ENCODE assay signal across 9 mouse cellular contexts in genomic region chr2:75224443-75224842, GRCm38 (mm10).
A peak's percentile ranks its signal among the peaks of the same experiment; 100 is the strongest.
DNase-seq lines count a peak whose midpoint lies in the region; ATAC-seq and TF ChIP-seq lines count a peak whose summit lies in the region.
"Had no signal": no experiment of that assay in that cellular context is flagged by ENCODE, and none has a peak within 500 bp of the region (broad histone marks: within the 10 kb centered on the region; RNA-seq: fewer than 3 reads in every experiment).

No protein-coding gene starts in this region.

- TF ChIP-seq POLR2A in limb, embryonic 14.5 days (IDR thresholded peaks at IDR 0.05; ENCODE audit: borderline replicate concordance, extremely low read depth, insufficient read depth, insufficient read length) = no peak

- WGBS in forebrain, embryonic 15.5 days = 35% methylated on average over 5 of the region's 5 CpGs
- 78% methylated on average over 5 of the region's 5 CpGs for WGBS in forebrain, embryonic 12.5 days
- 38% methylated on average over 5 of the region's 5 CpGs for WGBS in embryonic facial prominence, embryonic 13.5 days
- 43% methylated on average over 5 of the region's 5 CpGs for WGBS in limb, embryonic 14.5 days

- H3K9ac ChIP-seq in forebrain, embryonic 15.5 days (replicated peaks) = no peak overlapping the region
- H3K9ac ChIP-seq in forebrain, embryonic 12.5 days = no peak overlapping the region
- no peak overlapping the region for H3K9ac ChIP-seq in embryonic facial prominence, embryonic 13.5 days
- H3K9ac ChIP-seq in limb, embryonic 14.5 days (ENCODE audit: low read depth, low read length, severe bottlenecking) = no peak overlapping the region

- peak; percentile 82 for DNase-seq in 3T3-L1 (ENCODE audit: low read depth, low spot score)
- peak; percentile 73 to 80 for DNase-seq in heart, postnatal 14 days
- DNase-seq in limb, embryonic 14.5 days (ENCODE audit: low spot score) = peak; percentile 81
- no peak for DNase-seq in thymus, postnatal 25 days

- H3K4me3 ChIP-seq in forebrain, embryonic 15.5 days = no peak overlapping the region
- no peak overlapping the region for H3K4me3 ChIP-seq in forebrain, embryonic 12.5 days (replicated peaks)
- no peak overlapping the region for H3K4me3 ChIP-seq in embryonic facial prominence, embryonic 13.5 days
- no peak overlapping the region for H3K4me3 ChIP-seq in limb, embryonic 14.5 days (replicated peaks; ENCODE audit: low read length)

- intact Hi-C loops in heart, postnatal 14 days (cut with DNase I) = loop anchor here (5.0 kb wide), 1 partner anchor 72 kb away; no protein-coding TSS in a partner anchor

- H3K27me3 ChIP-seq in forebrain, embryonic 15.5 days = no peaks in the 10 kb centered on the region
- H3K27me3 ChIP-seq in forebrain, embryonic 12.5 days = no peaks in the 10 kb centered on the region
- no peaks in the 10 kb centered on the region for H3K27me3 ChIP-seq in embryonic facial prominence, embryonic 13.5 days
- no peaks in the 10 kb centered on the region for H3K27me3 ChIP-seq in limb, embryonic 14.5 days (ENCODE audit: control insufficient read depth, insufficient read depth, low read length)
- H3K27me3 ChIP-seq: CH12.LX had no signal

- H3K4me2 ChIP-seq in forebrain, embryonic 15.5 days (replicated peaks) = no peak overlapping the region
- H3K4me2 ChIP-seq in forebrain, embryonic 12.5 days = no peak overlapping the region
- no peak overlapping the region for H3K4me2 ChIP-seq in embryonic facial prominence, embryonic 13.5 days
- no peak overlapping the region for H3K4me2 ChIP-seq in limb, embryonic 14.5 days (replicated peaks; ENCODE audit: low read depth, low read length, severe bottlenecking)

- H3K27ac ChIP-seq in forebrain, embryonic 15.5 days (replicated peaks) = peak overlapping the region; percentile 40; the same call in 1 of the 2 replicates
- no peak overlapping the region for H3K27ac ChIP-seq in forebrain, embryonic 12.5 days
- H3K27ac ChIP-seq in embryonic facial prominence, embryonic 13.5 days = peak overlapping the region; percentile 66
- H3K27ac ChIP-seq in limb, embryonic 14.5 days (replicated peaks; ENCODE audit: low read depth, low read length) = no peak overlapping the region

- no peaks in the 10 kb centered on the region for H3K9me3 ChIP-seq in forebrain, embryonic 15.5 days
- no peaks in the 10 kb centered on the region for H3K9me3 ChIP-seq in forebrain, embryonic 12.5 days
- no peaks in the 10 kb centered on the region for H3K9me3 ChIP-seq in embryonic facial prominence, embryonic 13.5 days
- H3K9me3 ChIP-seq in limb, embryonic 14.5 days (ENCODE audit: control insufficient read depth, low read length) = no peaks in the 10 kb centered on the region

- H3K4me1 ChIP-seq in forebrain, embryonic 15.5 days = peaks cover 28% of the 10 kb centered on the region
- H3K4me1 ChIP-seq in forebrain, embryonic 12.5 days = peaks cover 11% of the 10 kb centered on the region
- H3K4me1 ChIP-seq in embryonic facial prominence, embryonic 13.5 days = peaks cover 34% of the 10 kb centered on the region
- H3K4me1 ChIP-seq in limb, embryonic 14.5 days (ENCODE audit: control insufficient read depth, insufficient read depth, low read length) = no peaks in the 10 kb centered on the region

- no peaks in the 10 kb centered on the region for H3K36me3 ChIP-seq in forebrain, embryonic 15.5 days
- H3K36me3 ChIP-seq in forebrain, embryonic 12.5 days (replicated peaks) = no peaks in the 10 kb centered on the region
- H3K36me3 ChIP-seq in embryonic facial prominence, embryonic 13.5 days = no peaks in the 10 kb centered on the region
- no peaks in the 10 kb centered on the region for H3K36me3 ChIP-seq in limb, embryonic 14.5 days (ENCODE audit: control insufficient read depth, insufficient read depth, low read length)

- 0 out of 2 replicates have a peak, but pooled peaks have one; percentile 38 for ATAC-seq in forebrain, embryonic 15.5 days (replicated peaks)
- no peak for ATAC-seq in forebrain, embryonic 12.5 days (ENCODE audit: low FRiP score)
- ATAC-seq in embryonic facial prominence, embryonic 13.5 days (ENCODE audit: insufficient number of reproducible peaks, insufficient read depth, low FRiP score, low TSS enrichment, low read depth) = peak; percentile 43; the same call in 1 of the 2 replicates
- peak; percentile 62 for ATAC-seq in limb, embryonic 14.5 days (ENCODE audit: low FRiP score, low read depth)
- ATAC-seq in erythroid progenitor cell, adult 5-6 weeks (replicated peaks; ENCODE audit: low FRiP score, poor library complexity, severe bottlenecking) = no peak

Comparison
In these comparisons a context has a peak if more than half of its experiments do, and no peak if none do; other contexts are left out.
1. ATAC-seq: peak in forebrain, embryonic 15.5 days (single experiment), embryonic facial prominence, embryonic 13.5 days (single experiment) and limb, embryonic 14.5 days (single experiment); none in forebrain, embryonic 12.5 days (single experiment) and erythroid progenitor cell, adult 5-6 weeks (single experiment).
2. H3K27ac ChIP-seq: peak in forebrain, embryonic 15.5 days (single experiment) and embryonic facial prominence, embryonic 13.5 days (single experiment); none in forebrain, embryonic 12.5 days (single experiment) and limb, embryonic 14.5 days (single experiment).